Mouse (Mus musculus) neural tube, embryonic 11.5 days (tissue): Measurements from ENCODE around the gene Zfp747. TPM values are rescaled to one million over a fixed set of nuclear protein-coding genes. Genes with fewer than 3 reads are reported as not detected.

Experiments
- ATAC-seq: fragments of 200-750 bp; cut with Nextera tagmentation; 2 replicates; pipeline ENCODE4 v1.8.0; 2017; ENCODE audit warnings: moderate number of reproducible peaks, mild to moderate bottlenecking, moderate TSS enrichment, moderate library complexity; ENCODE audit not compliant: insufficient read depth, low FRiP score, low TSS enrichment
- DNase-seq: peaks from one replicate; pipeline ENCODE4 v3.0.0-alpha.2; 2015; ENCODE audit warnings: low spot score
- H3K27ac ChIP-seq: fragments of 300-500 bp; sonication (generic); 2 replicates; pipeline ENCODE4 v1.5.1; 2014; ENCODE audit warnings: low read depth, mild to moderate bottlenecking, low read length
- H3K27me3 ChIP-seq: fragments of 300-500 bp; sonication (generic); 2 replicates; pipeline ENCODE4 v1.6.1; 2014; ENCODE audit warnings: mild to moderate bottlenecking, low read length, mixed read lengths; ENCODE audit not compliant: control insufficient read depth, insufficient read depth
- H3K36me3 ChIP-seq: fragments of 300-500 bp; sonication (generic); 2 replicates; pipeline ENCODE4 v1.6.1; 2014; ENCODE audit warnings: mild to moderate bottlenecking, low read length, moderate library complexity, mixed read lengths; ENCODE audit not compliant: control insufficient read depth, insufficient read depth
- H3K4me1 ChIP-seq: fragments of 300-500 bp; sonication (generic); 2 replicates; pipeline ENCODE4 v1.6.1; 2014; ENCODE audit warnings: low read length, mixed read lengths; ENCODE audit not compliant: control insufficient read depth, insufficient read depth
- H3K4me2 ChIP-seq: fragments of 300-500 bp; sonication (generic); 2 replicates; pipeline ENCODE4 v1.6.1; 2014; ENCODE audit warnings: low read depth, mild to moderate bottlenecking, moderate library complexity
- H3K4me3 ChIP-seq: fragments of 300-500 bp; sonication (generic); 2 replicates; pipeline ENCODE4 v1.5.1; 2014; ENCODE audit warnings: low read depth, low read length
- H3K9ac ChIP-seq: fragments of 300-500 bp; sonication (generic); 2 replicates; pipeline ENCODE4 v1.6.1; 2014; ENCODE audit warnings: mild to moderate bottlenecking, low read length
- H3K9me3 ChIP-seq: fragments of 300-500 bp; sonication (generic); 2 replicates; pipeline ENCODE4 v1.6.1; 2016; ENCODE audit warnings: low read length; ENCODE audit not compliant: control insufficient read depth
- WGBS: fragments of 180-500 bp; shearing (Covaris S2); extraction: QIAGEN DNeasy Blood & Tissue Kit; methylation state at CpG from one replicate; pipeline ENCODE4 v1.1.7; 2014; 5-methylcytosine and 5-hydroxymethylcytosine counted together
- polyA plus RNA-seq: library from polyadenylated mRNA; unstranded; fragments of >200 nt; fragmentation: Nextera tagmentation; extraction: Ambion mirVana; gene quantifications from 2 replicates; pipeline ENCODE4 v1.2.1, GENCODE M21; 2014

Gene Zfp747
- polyA plus RNA-seq, 1 experiment from 2014 or later = 9.4 TPM

GRCm38 (mm10) chr7:127337636-127338035 lies 38.2 kb downstream of the Zfp747 start:
- Histone ChIP-seq H3K4me2 (no peak overlapping the region), H3K9ac (no peak overlapping the region), H3K4me1 (no peaks in the 10 kb centered on the region), H3K9me3 (no peaks in the 10 kb centered on the region), H3K36me3 (peaks cover 2% of the 10 kb centered on the region; the same call in 1 of the 2 replicates), H3K27me3 (no peaks in the 10 kb centered on the region), H3K27ac (no peak overlapping the region), H3K4me3 (no peak overlapping the region)
- ATAC-seq (no peak), DNase-seq (no peak)
- WGBS = 72% methylated on average over 4 of the region's 4 CpGs

GRCm38 (mm10) chr7:127335604-127336003 lies 40.2 kb downstream of the Zfp747 start:
- Histone ChIP-seq H3K36me3 (no peaks in the 10 kb centered on the region), H3K4me3 (no peak overlapping the region), H3K27me3 (no peaks in the 10 kb centered on the region), H3K27ac (no peak overlapping the region), H3K4me1 (no peaks in the 10 kb centered on the region), H3K9me3 (no peaks in the 10 kb centered on the region), H3K9ac (no peak overlapping the region), H3K4me2 (no peak overlapping the region)
- ATAC-seq (no peak), DNase-seq (no peak)
- 93% methylated on average over 4 of the region's 4 CpGs for WGBS

- Histone ChIP-seq H3K27me3 (no peaks in the 10 kb centered on the region), H3K36me3 (no peaks in the 10 kb centered on the region), H3K4me2 (no peak overlapping the region), H3K4me1 (no peaks in the 10 kb centered on the region), H3K9ac (no peak overlapping the region), H3K9me3 (no peaks in the 10 kb centered on the region), H3K4me3 (no peak overlapping the region), H3K27ac (no peak overlapping the region)
- ATAC-seq (no peak), DNase-seq (no peak)
- WGBS = 90% methylated on average over 6 of the region's 6 CpGs
These were observed 42.6 kb downstream of the Zfp747 start for GRCm38 (mm10) chr7:127333240-127333639.

GRCm38 (mm10) chr7:127326685-127327084 lies 49.2 kb downstream of the Zfp747 start:
- H3K4me2 ChIP-seq = no peak overlapping the region
- ATAC-seq (no peak), DNase-seq (no peak)
- H3K27me3 ChIP-seq = no peaks in the 10 kb centered on the region
- H3K4me1 ChIP-seq = no peaks in the 10 kb centered on the region
- H3K36me3 ChIP-seq = no peaks in the 10 kb centered on the region
- 74% methylated on average over 2 of the region's 2 CpGs for WGBS
- H3K4me3 ChIP-seq = no peak overlapping the region
- H3K9ac ChIP-seq = no peak overlapping the region
- H3K9me3 ChIP-seq = no peaks in the 10 kb centered on the region
- no peak overlapping the region for H3K27ac ChIP-seq

- H3K4me2 ChIP-seq = no peak overlapping the region
- H3K27ac ChIP-seq = no peak overlapping the region
- H3K4me3 ChIP-seq = no peak overlapping the region
- 91% methylated on average over 8 of the region's 8 CpGs for WGBS
- ATAC-seq = no peak
- no peaks in the 10 kb centered on the region for H3K27me3 ChIP-seq
- no peaks in the 10 kb centered on the region for H3K4me1 ChIP-seq
- H3K9me3 ChIP-seq = no peaks in the 10 kb centered on the region
- H3K36me3 ChIP-seq = no peaks in the 10 kb centered on the region
- no peak overlapping the region for H3K9ac ChIP-seq
- no peak for DNase-seq
These were observed 50.3 kb downstream of the Zfp747 start for GRCm38 (mm10) chr7:127325550-127325949.

- Histone ChIP-seq H3K9ac (no peak overlapping the region), H3K9me3 (no peaks in the 10 kb centered on the region), H3K4me3 (no peak overlapping the region), H3K4me2 (no peak overlapping the region), H3K36me3 (no peaks in the 10 kb centered on the region), H3K4me1 (no peaks in the 10 kb centered on the region), H3K27ac (no peak overlapping the region), H3K27me3 (no peaks in the 10 kb centered on the region)
- no peak for ATAC-seq
- WGBS = 86% methylated on average over 7 of the region's 7 CpGs
- DNase-seq = no peak
These were observed 50.9 kb downstream of the Zfp747 start for GRCm38 (mm10) chr7:127324944-127325343.

Other genes with a start within 250 kb of the Zfp747 start
- 0.27 TPM in 1 of 2 replicates, not detected in the other for gene Spn, start 238.2 kb downstream of the Zfp747 start, polyA plus RNA-seq
- 91.6 and 92.0 TPM in 2 replicates for gene Cd2bp2, start 180.0 kb downstream of the Zfp747 start, polyA plus RNA-seq
- gene Tbc1d10b, start 167.6 kb downstream of the Zfp747 start, polyA plus RNA-seq = 23.9 and 28.8 TPM in 2 replicates
- gene Mylpf, start 167.2 kb downstream of the Zfp747 start, polyA plus RNA-seq = 87.1 and 113 TPM in 2 replicates
- 28.7 and 31.4 TPM in 2 replicates for gene Zfp553, start 143.0 kb downstream of the Zfp747 start, polyA plus RNA-seq
- 19.6 and 22.0 TPM in 2 replicates for gene Sept1, start 142.9 kb downstream of the Zfp747 start, polyA plus RNA-seq
- gene Zfp771, start 131.8 kb downstream of the Zfp747 start, polyA plus RNA-seq = 53.2 and 54.5 TPM in 2 replicates
- gene Dctpp1, start 115.3 kb downstream of the Zfp747 start, polyA plus RNA-seq = 205 and 228 TPM in 2 replicates
- 78.0 and 79.2 TPM in 2 replicates for gene Sephs2, start 102.0 kb downstream of the Zfp747 start, polyA plus RNA-seq
- gene Itgal, start 79.8 kb downstream of the Zfp747 start, polyA plus RNA-seq = 1.2 and 1.4 TPM in 2 replicates
- gene Zfp768, start 30.5 kb downstream of the Zfp747 start, polyA plus RNA-seq = 5.1 and 7.0 TPM in 2 replicates
- 6.5 and 8.9 TPM in 2 replicates for gene 9130019O22Rik, start 11.1 kb upstream of the Zfp747 start, polyA plus RNA-seq
- 7.1 and 8.1 TPM in 2 replicates for gene E430018J23Rik, start 17.6 kb upstream of the Zfp747 start, polyA plus RNA-seq
- 7.5 and 7.6 TPM in 2 replicates for gene Zfp764, start 30.8 kb upstream of the Zfp747 start, polyA plus RNA-seq
- 31.6 and 33.9 TPM in 2 replicates for gene Zfp688, start 46.0 kb upstream of the Zfp747 start, polyA plus RNA-seq
- gene Zfp689, start 73.1 kb upstream of the Zfp747 start, polyA plus RNA-seq = 11.7 and 16.4 TPM in 2 replicates
- gene Prr14, start 83.6 kb upstream of the Zfp747 start, polyA plus RNA-seq = 55.5 and 71.8 TPM in 2 replicates
- 15.4 and 17.1 TPM in 2 replicates for gene Fbrs, start 103.1 kb upstream of the Zfp747 start, polyA plus RNA-seq
- 58.3 and 66.0 TPM in 2 replicates for gene Srcap, start 135.9 kb upstream of the Zfp747 start, polyA plus RNA-seq
- 18.4 TPM in 2 replicates for gene Gm42715, start 143.5 kb upstream of the Zfp747 start, polyA plus RNA-seq
- gene Tmem265, start 185.3 kb upstream of the Zfp747 start, polyA plus RNA-seq = 6.9 and 9.2 TPM in 2 replicates
- 45.1 and 55.1 TPM in 2 replicates for gene Phkg2, start 197.3 kb upstream of the Zfp747 start, polyA plus RNA-seq
- 12.2 and 12.8 TPM in 2 replicates for gene Ccdc189, start 212.5 kb upstream of the Zfp747 start, polyA plus RNA-seq
- 45.3 and 50.9 TPM in 2 replicates for gene Rnf40, start 212.7 kb upstream of the Zfp747 start, polyA plus RNA-seq
- 34.5 and 37.9 TPM in 2 replicates for gene Zfp629, start 239.7 kb upstream of the Zfp747 start, polyA plus RNA-seq